Mouse (Mus musculus) hindbrain, embryonic 16.5 days (tissue): Measurements from ENCODE around the gene Rad23b. TPM values are rescaled to one million over a fixed set of nuclear protein-coding genes. Genes with fewer than 3 reads are reported as not detected.
A peak's percentile ranks its signal among the peaks of the same experiment; 100 is the strongest.
"Not testable (repeated sequence)": the region's sequence is repeated elsewhere in the genome, so short reads cannot be mapped to it uniquely, and the experiment has no call there.

Experiments used
- ATAC-seq: fragments of 200-750 bp; cut with Nextera tagmentation; 2 replicates; pipeline ENCODE4 v1.8.0; 2017; ENCODE audit warnings: moderate TSS enrichment, moderate library complexity
- H3K27ac ChIP-seq: fragments of 300-500 bp; sonication (generic); 2 replicates; pipeline ENCODE4 v1.5.1; 2014; ENCODE audit warnings: low read depth, mild to moderate bottlenecking, control low read depth, low read length, moderate library complexity
- H3K27me3 ChIP-seq: fragments of 300-500 bp; sonication (generic); replicated peaks from 2 replicates; pipeline ENCODE4 v1.6.1; 2014; ENCODE audit warnings: low read length; ENCODE audit not compliant: control insufficient read depth, insufficient read depth
- H3K36me3 ChIP-seq: fragments of 300-500 bp; sonication (generic); 2 replicates; pipeline ENCODE4 v1.6.1; 2014; ENCODE audit warnings: mild to moderate bottlenecking, low read length, moderate library complexity, mixed read lengths; ENCODE audit not compliant: control insufficient read depth, insufficient read depth
- H3K4me1 ChIP-seq: fragments of 300-500 bp; sonication (generic); 2 replicates; pipeline ENCODE4 v1.6.1; 2014; ENCODE audit warnings: low read depth, low read length; ENCODE audit not compliant: control insufficient read depth, insufficient read depth
- H3K4me2 ChIP-seq: fragments of 300-500 bp; sonication (generic); 2 replicates; pipeline ENCODE4 v1.6.1; 2014; ENCODE audit warnings: mild to moderate bottlenecking, low read length, control low read depth, moderate library complexity
- H3K4me3 ChIP-seq: fragments of 300-500 bp; sonication (generic); 2 replicates; pipeline ENCODE4 v1.5.1; 2014; ENCODE audit warnings: mild to moderate bottlenecking, low read length, control low read depth, moderate library complexity
- H3K9ac ChIP-seq: fragments of 300-500 bp; sonication (generic); 2 replicates; pipeline ENCODE4 v1.6.1; 2014; ENCODE audit warnings: low read depth, mild to moderate bottlenecking, control low read depth, low read length, moderate library complexity
- H3K9me3 ChIP-seq: fragments of 300-500 bp; sonication (generic); 2 replicates; pipeline ENCODE4 v1.6.1; 2014; ENCODE audit warnings: mild to moderate bottlenecking, low read length, moderate library complexity; ENCODE audit not compliant: control insufficient read depth
- WGBS: fragments of 180-500 bp; shearing (Covaris S2); extraction: QIAGEN DNeasy Blood & Tissue Kit; methylation state at CpG from one replicate; pipeline ENCODE4 v1.1.7; 2014; 5-methylcytosine and 5-hydroxymethylcytosine counted together
- polyA plus RNA-seq: library from polyadenylated mRNA; unstranded; fragments of >200 nt; fragmentation: Nextera tagmentation; extraction: Ambion mirVana; gene quantifications from 2 replicates; pipeline ENCODE4 v1.2.1, GENCODE M21; 2015

The Rad23b gene
- 85.4 and 88.0 TPM in 2 replicates for polyA plus RNA-seq

DNA sequence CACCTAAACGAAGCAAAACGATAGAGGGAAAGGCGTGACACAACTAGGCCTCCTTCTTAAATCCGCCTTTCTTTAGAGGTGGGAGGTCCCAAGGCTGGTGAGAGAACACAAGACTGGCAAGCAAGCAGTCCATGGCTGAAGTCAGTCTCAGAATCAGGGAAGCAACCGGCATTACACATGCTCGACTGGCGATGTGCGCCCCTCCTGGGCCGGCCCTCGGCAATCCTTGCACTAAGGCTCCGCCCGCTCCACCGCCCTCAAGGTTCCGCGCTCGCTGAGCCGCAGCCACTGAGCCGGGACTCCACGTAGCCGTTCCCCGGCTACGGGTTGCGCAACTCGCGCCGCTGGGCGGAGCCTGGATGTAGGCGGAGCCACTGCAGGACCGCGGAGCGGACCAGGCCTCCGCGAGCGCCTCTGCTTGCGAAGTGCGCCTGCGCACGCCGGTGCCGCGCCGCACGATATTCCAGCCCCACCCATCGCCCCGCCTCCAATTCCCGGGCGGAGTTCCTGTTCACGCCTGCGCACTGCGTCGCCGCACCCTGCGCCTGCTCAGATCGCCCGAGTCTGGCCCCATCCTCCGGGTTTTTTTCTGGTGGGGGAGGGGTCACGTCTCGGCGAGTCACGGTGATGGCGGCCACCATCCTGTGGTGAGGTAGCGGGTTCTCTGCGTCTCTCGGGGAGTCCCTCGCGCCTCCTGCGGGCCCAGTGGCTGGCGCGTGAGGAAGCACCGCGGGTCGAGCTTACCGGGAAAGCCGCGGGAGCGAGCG, at the start of gene Rad23b:
Rad23b (plus strand) TSS at position 592 of the 767 bp plus-strand sequence.
- Histone ChIP-seq H3K9me3 (no peaks in the 10 kb centered on the region), H3K4me1 (peaks cover 25% of the 10 kb centered on the region), H3K27ac (peak within 1 kb of the TSS; percentile 96), H3K27me3 (no peaks in the 10 kb centered on the region), H3K36me3 (no peaks in the 10 kb centered on the region), H3K4me2 (peak within 1 kb of the TSS; percentile 80), H3K4me3 (peak within 1 kb of the TSS; percentile 97), H3K9ac (peak within 1 kb of the TSS; percentile 97)
- peak; percentile 99 for ATAC-seq
- WGBS: 0% methylated on average over 68 of the region's 77 CpGs

DNA sequence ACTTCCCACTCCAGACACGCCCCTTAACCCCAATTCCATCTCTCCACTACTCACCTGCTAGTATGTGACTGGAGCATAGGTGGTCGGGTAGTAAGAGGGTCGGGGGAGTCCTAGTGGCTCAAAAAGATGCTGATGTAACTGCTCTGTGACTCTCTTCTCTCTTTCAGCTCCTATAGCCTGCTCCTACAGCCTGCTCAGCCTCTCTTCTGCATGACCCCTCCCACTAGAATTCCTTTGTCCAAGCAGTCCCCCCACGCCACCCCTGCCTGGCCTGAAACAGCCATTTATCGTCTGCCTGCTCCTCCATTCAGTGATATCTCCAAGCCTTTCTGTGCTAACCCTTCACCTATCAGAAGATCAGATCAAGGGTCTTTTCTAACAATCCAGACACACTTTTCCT, 45.7 kb upstream of the Rad23b start:
- H3K9me3 ChIP-seq: no peaks in the 10 kb centered on the region
- 74% methylated on average over 5 of the region's 5 CpGs for WGBS
- ATAC-seq: no peak

DNA sequence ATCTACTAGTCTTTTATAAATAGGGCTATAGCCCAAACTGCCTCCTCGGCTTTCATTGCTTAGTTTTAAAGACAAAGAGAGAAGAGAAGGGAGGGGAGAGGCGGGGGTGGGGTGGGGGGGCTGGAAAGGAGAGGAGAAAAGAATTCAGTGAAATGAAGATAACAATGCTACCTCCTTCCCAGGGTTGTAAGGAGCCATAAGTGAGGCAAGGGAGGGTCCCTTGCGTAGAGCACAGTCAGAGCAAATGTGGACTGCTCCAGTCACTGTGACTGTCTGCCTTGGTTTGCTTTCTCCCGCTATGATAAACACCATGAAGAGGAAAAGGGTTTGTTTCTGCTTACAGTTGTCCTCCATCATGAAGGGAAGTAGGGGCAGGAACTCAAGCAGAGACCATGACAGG, 43.2 kb upstream of the Rad23b start:
- Histone ChIP-seq H3K9me3 (no peaks in the 10 kb centered on the region), H3K4me3 (no peak overlapping the region)
- WGBS: 67% methylated on average over 4 of the region's 4 CpGs

More for the DNA sequence above, 45.7 kb upstream of the Rad23b start:
- no peak overlapping the region for H3K27ac ChIP-seq
- no peak overlapping the region for H3K4me3 ChIP-seq
- H3K9ac ChIP-seq: no peak overlapping the region
- H3K36me3 ChIP-seq: no peaks in the 10 kb centered on the region
- no peaks in the 10 kb centered on the region for H3K27me3 ChIP-seq
- H3K4me2 ChIP-seq: no peak overlapping the region
- no peaks in the 10 kb centered on the region for H3K4me1 ChIP-seq

DNA sequence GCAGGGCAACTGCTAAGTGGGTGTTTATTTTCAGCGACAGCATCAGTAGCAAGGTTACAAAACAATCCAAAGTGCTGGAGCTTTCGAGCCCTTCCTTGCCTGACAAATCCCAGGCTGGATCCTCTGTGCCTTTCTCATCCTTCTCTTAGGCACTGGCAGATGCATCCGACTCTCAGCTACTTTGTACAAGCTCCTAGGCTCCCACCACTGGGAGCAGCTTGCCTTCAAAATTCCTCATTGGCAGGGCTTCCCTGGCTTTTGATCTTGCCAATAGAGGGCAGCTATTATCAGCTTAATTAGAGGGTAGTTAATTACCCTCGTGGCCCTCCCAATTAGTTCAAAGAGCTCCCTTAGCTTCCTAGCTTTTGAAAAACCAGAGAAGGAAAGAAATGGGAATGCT, 33.1 kb upstream of the Rad23b start:
- H3K27me3 ChIP-seq: no peaks in the 10 kb centered on the region
- H3K9ac ChIP-seq: no peak overlapping the region
- H3K27ac ChIP-seq: no peak overlapping the region
- H3K4me3 ChIP-seq: no peak overlapping the region
- no peaks in the 10 kb centered on the region for H3K9me3 ChIP-seq
- H3K4me1 ChIP-seq: no peaks in the 10 kb centered on the region
- H3K36me3 ChIP-seq: no peaks in the 10 kb centered on the region
- WGBS: 35% methylated on average over 4 of the region's 4 CpGs
- H3K4me2 ChIP-seq: no peak overlapping the region
- no peak for ATAC-seq

More for the DNA sequence above, 43.2 kb upstream of the Rad23b start:
- Histone ChIP-seq H3K36me3 (no peaks in the 10 kb centered on the region), H3K4me2 (no peak overlapping the region), H3K27me3 (no peaks in the 10 kb centered on the region), H3K9ac (no peak overlapping the region), H3K4me1 (no peaks in the 10 kb centered on the region), H3K27ac (no peak overlapping the region)
- ATAC-seq: no peak

DNA sequence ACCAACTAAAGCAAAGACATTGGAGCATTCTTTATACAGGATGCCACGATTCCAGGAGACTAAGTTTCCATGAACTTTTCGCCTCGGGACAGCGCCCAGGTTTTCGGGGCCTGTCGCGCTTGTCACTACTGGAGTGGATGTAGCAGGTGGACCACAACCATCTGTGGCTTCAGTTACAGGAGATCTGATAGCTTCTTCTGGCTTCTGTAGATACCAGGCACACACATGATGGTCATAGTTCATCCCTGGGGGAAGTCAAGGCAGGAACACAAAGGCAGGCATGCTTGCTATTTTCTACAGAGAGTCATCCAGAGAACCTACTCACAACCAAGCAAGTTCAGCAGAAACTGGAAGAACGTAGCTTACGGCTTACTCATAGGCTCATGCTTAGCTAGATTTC, 31.5 kb upstream of the Rad23b start:
- not testable (repeated sequence) for H3K9ac ChIP-seq, H3K4me1 ChIP-seq, H3K9me3 ChIP-seq, H3K4me3 ChIP-seq, H3K36me3 ChIP-seq, H3K27ac ChIP-seq, ATAC-seq, H3K4me2 ChIP-seq, H3K27me3 ChIP-seq
- WGBS: 97% methylated on average over 9 of the region's 9 CpGs

DNA sequence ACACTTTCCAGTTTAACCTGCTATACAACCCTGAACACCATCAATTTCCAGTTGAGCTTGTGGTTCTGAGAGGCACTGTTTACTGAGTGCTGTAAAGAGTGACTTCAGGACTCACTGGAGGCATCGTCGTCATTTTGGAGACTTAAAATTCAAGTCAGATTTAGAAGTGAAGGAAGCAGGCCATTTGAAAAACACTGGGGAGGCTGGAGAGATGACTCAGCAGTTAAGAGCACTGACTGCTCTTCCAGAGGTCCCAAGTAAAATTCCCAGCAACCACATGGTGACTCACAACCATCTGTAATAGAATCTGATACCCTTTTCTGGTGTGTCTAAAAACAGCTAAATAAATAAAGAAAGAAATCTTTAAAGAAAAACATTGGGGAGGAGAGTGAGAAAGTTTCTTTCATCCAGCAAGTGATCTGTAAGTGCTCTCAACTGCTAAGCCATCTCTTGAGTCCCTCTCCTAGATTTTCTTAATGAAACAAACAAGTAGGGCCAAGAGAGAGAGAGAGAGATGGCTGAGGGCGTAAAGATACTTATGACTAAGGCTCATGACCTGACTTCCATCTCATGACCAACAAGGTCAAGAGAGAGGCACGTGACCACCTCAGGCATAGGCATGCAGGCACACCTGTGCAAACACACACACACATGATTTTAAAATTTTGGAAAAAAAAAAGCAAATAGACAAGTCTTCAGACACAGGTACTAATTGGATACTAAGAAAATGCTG, 23.9 kb upstream of the Rad23b start:
- no peak for ATAC-seq

DNA sequence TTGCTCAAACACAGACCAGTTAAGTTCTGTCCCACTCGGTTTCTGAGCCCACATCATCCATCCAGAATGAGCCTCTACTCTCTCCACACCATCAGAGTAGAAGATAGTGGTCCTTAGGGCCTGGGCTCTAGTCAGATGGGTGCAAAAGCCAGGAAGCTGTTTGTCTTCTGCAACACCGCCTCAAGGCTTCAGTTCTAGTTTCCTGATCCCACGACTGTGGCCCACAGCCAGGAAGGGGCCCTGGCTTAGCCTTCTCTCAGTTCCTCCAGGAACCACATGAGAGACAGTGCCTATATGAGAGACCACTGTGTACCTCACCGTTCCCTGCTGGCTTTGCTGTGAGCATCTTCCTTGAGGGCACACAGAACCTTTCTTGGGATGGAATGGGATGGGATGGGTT, 22.3 kb upstream of the Rad23b start:
- no peaks in the 10 kb centered on the region for H3K9me3 ChIP-seq
- no peaks in the 10 kb centered on the region for H3K27me3 ChIP-seq
- no peak for ATAC-seq
- H3K9ac ChIP-seq: no peak overlapping the region
- no peaks in the 10 kb centered on the region for H3K4me1 ChIP-seq
- H3K4me3 ChIP-seq: no peak overlapping the region
- WGBS: 75% methylated on average over 4 of the region's 4 CpGs
- H3K36me3 ChIP-seq: no peaks in the 10 kb centered on the region
- H3K4me2 ChIP-seq: no peak overlapping the region
- H3K27ac ChIP-seq: no peak overlapping the region

More for the DNA sequence above, 23.9 kb upstream of the Rad23b start:
- Histone ChIP-seq H3K9me3 (no peaks in the 10 kb centered on the region), H3K4me1 (no peaks in the 10 kb centered on the region), H3K27ac (no peak overlapping the region), H3K4me3 (no peak overlapping the region), H3K9ac (no peak overlapping the region), H3K27me3 (no peaks in the 10 kb centered on the region), H3K4me2 (no peak overlapping the region), H3K36me3 (no peaks in the 10 kb centered on the region)
- WGBS: 76% methylated on average over 4 of the region's 4 CpGs

DNA sequence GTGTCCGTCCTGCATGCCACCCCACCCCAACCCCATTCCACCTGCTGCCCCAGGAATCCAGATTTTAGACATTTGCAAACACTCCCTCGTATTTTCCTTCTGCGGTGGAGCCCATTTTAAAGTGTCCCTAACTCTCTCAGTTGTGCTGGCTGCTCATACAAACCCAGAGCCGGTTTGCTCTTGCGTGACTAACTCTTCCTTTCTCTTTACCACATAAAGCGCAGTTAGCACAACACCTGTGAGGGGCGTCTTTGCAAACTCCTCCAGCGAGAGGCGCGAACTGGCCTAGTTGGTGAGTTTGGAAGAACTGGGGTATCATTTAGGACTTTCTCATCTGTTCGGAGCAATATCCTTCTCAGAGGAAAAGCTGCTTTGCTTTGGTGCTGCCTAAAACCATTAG, 21.4 kb upstream of the Rad23b start:
- Histone ChIP-seq H3K4me2 (no peak overlapping the region), H3K9ac (no peak overlapping the region), H3K27ac (no peak overlapping the region), H3K9me3 (no peaks in the 10 kb centered on the region), H3K4me1 (no peaks in the 10 kb centered on the region), H3K4me3 (no peak overlapping the region), H3K27me3 (no peaks in the 10 kb centered on the region), H3K36me3 (no peaks in the 10 kb centered on the region)
- 92% methylated on average over 11 of the region's 11 CpGs for WGBS
- no peak for ATAC-seq

DNA sequence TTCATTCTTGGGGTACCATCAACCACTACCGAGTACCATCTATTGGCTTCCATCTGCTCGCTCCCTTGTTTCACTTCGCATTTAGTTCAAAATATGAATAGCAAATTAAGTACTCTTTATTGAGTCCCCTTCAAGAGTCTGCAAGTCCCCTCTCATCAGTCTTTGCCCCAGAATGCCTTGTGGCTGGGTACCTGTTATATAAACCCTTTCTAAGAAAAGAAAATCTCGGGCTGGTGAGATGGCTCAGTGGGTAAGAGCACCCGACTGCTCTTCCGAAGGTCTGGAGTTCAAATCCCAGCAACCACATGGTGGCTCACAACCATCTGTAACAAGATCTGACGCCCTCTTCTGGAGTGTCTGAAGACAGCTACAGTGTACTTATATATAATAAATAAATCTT, 20.9 kb upstream of the Rad23b start:
- H3K4me2 ChIP-seq, H3K4me1 ChIP-seq, H3K27ac ChIP-seq, H3K27me3 ChIP-seq, H3K9ac ChIP-seq, ATAC-seq, H3K4me3 ChIP-seq, H3K9me3 ChIP-seq, H3K36me3 ChIP-seq: not testable (repeated sequence)
- WGBS: 89% methylated on average over 6 of the region's 7 CpGs
